Mouse (Mus musculus) lung, adult 2 months (tissue): ENCODE measurements at regions not wholly inside any gene's neighbourhood (a gene's known extent, or its start where the extent isn't known, plus 50 kb on each side); places are given as distances from the start of the nearest gene placed in this dataset.

Source experiments
- CTCF ChIP-seq: fragments of 200-500 bp; IDR thresholded peaks from 2 replicates; pipeline ENCODE4 v1.5.1; 2011; ENCODE audit warnings: mild to moderate bottlenecking, low read length, control low read depth; ENCODE audit not compliant: insufficient read depth
- POLR2A ChIP-seq: fragments of 200-500 bp; IDR thresholded peaks from 2 replicates; pipeline ENCODE4 v1.6.1; 2011; ENCODE audit warnings: low read depth, mild to moderate bottlenecking, control low read depth, low read length, borderline replicate concordance; ENCODE audit errors: extremely low read depth

DNA sequence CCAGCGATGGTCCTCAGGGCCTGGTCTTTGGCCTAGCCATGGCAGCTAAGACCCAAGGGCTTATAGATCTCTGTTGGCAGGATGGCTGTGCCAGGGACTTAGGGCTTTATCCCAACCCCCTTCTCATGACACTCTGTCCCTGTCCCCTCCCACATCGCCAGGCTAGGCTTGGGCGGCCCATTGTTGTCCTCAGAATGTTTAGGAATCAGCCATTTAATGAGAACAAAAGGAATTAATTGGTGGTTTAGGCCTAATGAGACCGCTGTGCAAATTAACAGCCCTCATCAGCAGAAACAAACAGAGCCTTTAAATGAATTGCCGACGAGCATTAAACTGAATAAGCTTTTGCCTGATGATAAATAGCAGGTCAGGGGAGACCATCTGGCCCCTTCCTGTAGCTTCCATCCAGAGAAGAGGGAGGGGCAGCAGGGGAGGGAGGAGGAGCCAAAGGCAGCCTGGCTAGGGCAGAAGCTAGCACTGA is 96.2 kb downstream of the Tle3 start:
- TF ChIP-seq POLR2A (no peak), CTCF (no peak)
